26 mouse cellular contexts compared by ENCODE assay signal in genomic region chr4:124611768-124612167, GRCm38 (mm10). TPM values are rescaled to one million over a fixed set of nuclear protein-coding genes. Genes with fewer than 3 reads are reported as not detected.
"Had no signal": no experiment of that assay in that cellular context is flagged by ENCODE, and none has a peak within 500 bp of the region (broad histone marks: within the 10 kb centered on the region; RNA-seq: fewer than 3 reads in every experiment).

No protein-coding gene starts in this region.

- ATAC-seq: intestine, postnatal 0 days had no signal

- H3K4me2 ChIP-seq: limb, embryonic 12.5 days; limb, embryonic 15.5 days; liver, embryonic 15.5 days; midbrain, embryonic 11.5 days had no signal

- H3K9me3 ChIP-seq: limb, embryonic 12.5 days; limb, embryonic 15.5 days; liver, embryonic 15.5 days had no signal

- H3K36me3 ChIP-seq: limb, embryonic 12.5 days; limb, embryonic 15.5 days; liver, embryonic 15.5 days had no signal

- H3K27ac ChIP-seq: kidney, postnatal 0 days; left cerebral cortex, adult 2 months; limb, embryonic 12.5 days; limb, embryonic 15.5 days; liver, embryonic 15.5 days; stomach, postnatal 0 days had no signal

- DNase-seq: kidney, adult 2 months; kidney, postnatal 25 days; layer of hippocampus, postnatal 36 days; left cerebral cortex, postnatal 4 days; lung, adult 2 months; lung, postnatal 14 days; lung, postnatal 4 days; midbrain, embryonic 14.5 days; right cerebral cortex, postnatal 4 days; thymus, postnatal 25 days had no signal

- H3K9ac ChIP-seq: limb, embryonic 12.5 days; limb, embryonic 15.5 days; liver, embryonic 15.5 days had no signal

- H3K4me3 ChIP-seq: left cerebral cortex, adult 2 months; limb, embryonic 12.5 days; limb, embryonic 15.5 days; liver, embryonic 15.5 days had no signal

RNA-seq across cellular contexts. Expression of gene 3100002H09Rik, which starts 1.2 kb away (rescaled TPM):
- total RNA-seq: megakaryocyte progenitor cell, adult 5-6 weeks; megakaryocyte-erythroid progenitor cell, adult 5-6 weeks; midbrain, postnatal 0 days had no signal
- polyA plus RNA-seq: intestine, embryonic 14.5 days; intestine, postnatal 0 days; kidney, adult 2 months; kidney, embryonic 14.5 days; kidney, postnatal 0 days; large intestine, adult 2 months; limb, embryonic 12.5 days; limb, embryonic 15.5 days; liver, embryonic 15.5 days; lung, adult 2 months; lung, embryonic 16.5 days; stomach, postnatal 0 days; thymus, postnatal 0 days had no signal

RNA-seq across cellular contexts. Expression of gene Pou3f1, which starts 44.8 kb away (rescaled TPM):
- total RNA-seq: megakaryocyte progenitor cell, adult 5-6 weeks had no signal
- polyA plus RNA-seq: intestine, postnatal 0 days; liver, embryonic 15.5 days had no signal
